Mouse (Mus musculus): ENCODE results near the gene Fstl3.

The Fstl3 gene

GRCm38 (mm10) chr10:79783920-79784800 lies 7.1 kb downstream of the Fstl3 start:
- DNase-seq (ENCODE audit: low spot score in 2 of 2): no peak

- peak; percentile 45 to 71 for DNase-seq (ENCODE audit: low spot score in 2 of 2)
Observed at GRCm38 (mm10) chr10:79788386-79789158, 11.5 kb downstream of the Fstl3 start.

- DNase-seq (ENCODE audit: low spot score in 2 of 2): no peak
Observed at GRCm38 (mm10) chr10:79789581-79789980, 12.5 kb downstream of the Fstl3 start.

- no peak for DNase-seq (ENCODE audit: low spot score in 2 of 2)
Observed at GRCm38 (mm10) chr10:79790861-79791260, 13.8 kb downstream of the Fstl3 start, which contains the start of gene Prss57. Gene Prss57 (minus strand): TSS chr10:79790961.

GRCm38 (mm10) chr10:79792339-79793040 lies 15.4 kb downstream of the Fstl3 start:
- no peak for DNase-seq (ENCODE audit: low spot score in 2 of 2)

- peak; percentile 49 to 64 for DNase-seq (ENCODE audit: low spot score in 2 of 2)
Observed at GRCm38 (mm10) chr10:79793051-79793737, 16.1 kb downstream of the Fstl3 start, which contains the start of gene Palm. Gene Palm (plus strand): TSS chr10:79793572.

- no peak for DNase-seq (ENCODE audit: low spot score in 2 of 2)
Observed at GRCm38 (mm10) chr10:79793738-79794490, 16.8 kb downstream of the Fstl3 start.

GRCm38 (mm10) chr10:79794491-79794931 lies 17.4 kb downstream of the Fstl3 start:
- DNase-seq (ENCODE audit: low spot score in 2 of 2): no peak

- no peak for DNase-seq (ENCODE audit: low spot score in 2 of 2)
Observed at GRCm38 (mm10) chr10:79795905-79796304, 18.8 kb downstream of the Fstl3 start.

- no peak for DNase-seq (ENCODE audit: low spot score in 2 of 2)
Observed at GRCm38 (mm10) chr10:79797326-79797725, 20.3 kb downstream of the Fstl3 start.

- DNase-seq (ENCODE audit: low spot score in 2 of 2): peak; percentile 56 to 69
Observed at GRCm38 (mm10) chr10:79798289-79798928, 21.3 kb downstream of the Fstl3 start.

- DNase-seq (ENCODE audit: low spot score in 2 of 2): no peak
Observed at GRCm38 (mm10) chr10:79800508-79800907, 23.4 kb downstream of the Fstl3 start.

GRCm38 (mm10) chr10:79801837-79802236 lies 24.8 kb downstream of the Fstl3 start:
- no peak for DNase-seq (ENCODE audit: low spot score in 2 of 2)

GRCm38 (mm10) chr10:79802331-79802971 lies 25.4 kb downstream of the Fstl3 start:
- DNase-seq (ENCODE audit: low spot score in 2 of 2): no peak

- DNase-seq (ENCODE audit: low spot score in 2 of 2): no peak
Observed at GRCm38 (mm10) chr10:79803716-79804323, 26.7 kb downstream of the Fstl3 start.

GRCm38 (mm10) chr10:79805636-79806035 lies 28.6 kb downstream of the Fstl3 start:
- DNase-seq (ENCODE audit: low spot score in 2 of 2): no peak

- DNase-seq (ENCODE audit: low spot score in 2 of 2): no peak
Observed at GRCm38 (mm10) chr10:79806331-79806730, 29.3 kb downstream of the Fstl3 start.

- DNase-seq (ENCODE audit: low spot score in 2 of 2): no peak
Observed at GRCm38 (mm10) chr10:79806972-79807371, 29.9 kb downstream of the Fstl3 start.

GRCm38 (mm10) chr10:79807826-79808225 lies 30.8 kb downstream of the Fstl3 start:
- DNase-seq (ENCODE audit: low spot score in 2 of 2): no peak

All from spleen, postnatal 36 days (tissue).